Mouse (Mus musculus): ENCODE results near the gene Snapin.
A peak's percentile ranks its signal among the peaks of the same experiment; 100 is the strongest.

Gene Snapin

DNA sequence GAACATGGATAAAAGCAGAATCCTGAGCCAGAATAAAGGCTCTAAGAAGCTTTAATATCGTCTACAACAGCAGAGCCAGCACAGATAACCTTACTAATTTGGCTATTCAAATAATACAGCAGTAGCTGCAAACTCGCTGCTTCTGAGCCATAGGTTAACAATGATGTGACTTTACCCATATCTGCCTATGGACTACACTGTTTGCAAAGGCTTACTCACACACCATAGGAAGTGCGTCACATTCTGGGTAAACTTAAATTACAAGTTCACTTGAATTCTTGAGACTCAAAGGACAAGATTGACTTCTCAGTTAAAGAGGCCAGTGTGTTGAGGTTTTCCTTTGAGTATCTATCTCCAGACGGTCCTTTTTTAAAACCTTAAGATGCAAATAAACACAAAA, 12.6 kb upstream of the Snapin start:
- no peak for DNase-seq

DNA sequence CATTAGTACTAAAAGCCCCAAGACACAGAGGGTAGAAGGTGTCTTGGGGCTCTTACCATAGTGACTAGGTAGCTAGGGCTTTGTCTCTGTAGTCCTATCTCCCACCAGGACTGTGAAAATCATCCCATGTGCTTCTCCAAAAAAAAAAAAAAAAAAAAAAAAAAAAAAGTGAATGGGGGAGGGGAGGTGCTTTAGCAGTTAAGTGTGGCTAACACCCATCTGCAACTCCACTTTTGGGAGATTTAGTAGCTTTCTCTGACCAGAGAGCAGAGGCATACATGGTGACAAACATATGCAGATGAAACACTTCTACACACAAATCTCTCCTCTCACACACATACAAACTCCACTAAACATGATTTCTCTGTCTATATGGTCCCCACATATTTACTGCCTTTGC, 6.8 kb upstream of the Snapin start:
- no peak for DNase-seq

DNA sequence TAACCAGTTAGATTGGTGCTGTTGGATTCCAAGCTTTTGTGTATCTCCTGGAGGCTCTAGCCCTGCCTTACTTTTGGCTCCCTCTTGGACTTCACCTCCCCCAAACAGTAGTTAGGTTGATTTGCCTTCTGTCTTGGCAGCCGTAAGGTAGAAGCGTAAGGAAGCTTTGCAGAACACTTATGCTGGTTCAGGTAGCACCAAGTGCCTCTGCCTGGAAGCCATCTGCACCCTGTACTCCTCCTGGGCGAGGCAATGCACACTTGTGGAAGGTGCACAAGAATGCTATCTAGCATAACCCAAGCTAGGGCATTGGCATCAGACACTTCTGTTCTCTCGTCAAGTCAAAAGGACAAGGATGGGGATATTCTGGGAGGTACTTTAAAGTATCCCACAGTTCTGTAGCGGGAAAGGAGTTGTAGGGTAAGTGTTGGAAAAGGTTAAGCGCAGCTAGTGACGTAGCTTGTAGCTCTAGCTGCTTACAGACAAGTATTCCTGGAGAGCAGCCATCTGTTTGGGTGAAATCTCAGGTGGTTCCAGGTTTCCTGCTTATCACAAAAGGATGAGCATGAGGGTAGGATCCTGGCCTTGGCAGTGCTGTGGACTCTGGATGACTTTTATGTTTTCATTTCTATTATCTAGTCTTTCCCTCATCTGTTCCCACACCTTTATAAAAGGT, 5.2 kb upstream of the Snapin start:
- no peak for DNase-seq

- no peak for DNase-seq
These were observed 3.2 kb upstream of the Snapin start for GRCm38 (mm10) chr3:90493831-90494540.

DNA sequence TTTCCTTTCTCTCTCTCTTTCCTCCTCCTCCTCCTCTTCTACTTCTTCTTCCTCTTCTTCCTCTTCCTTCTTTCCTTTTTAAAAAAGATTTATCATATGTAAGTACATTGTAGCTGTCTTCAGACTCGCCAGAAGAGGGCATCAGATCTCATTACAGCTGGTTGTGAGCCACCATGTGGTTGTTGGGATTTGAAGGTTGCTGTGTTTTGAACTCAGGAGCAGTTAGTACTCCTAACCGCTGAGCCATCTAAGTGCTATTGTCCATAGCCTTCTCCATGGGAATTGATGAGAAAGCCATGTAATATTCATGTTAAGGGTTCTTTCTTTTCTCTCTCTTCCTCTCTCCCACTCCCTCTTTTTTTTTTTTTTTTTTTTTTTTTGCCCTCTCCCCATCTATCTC, 517 bp upstream of the Snapin start:
- peak; percentile 52 to 61 for DNase-seq

- DNase-seq: no peak
These were observed 2.3 kb downstream of the Snapin start for GRCm38 (mm10) chr3:90488576-90488975.

- peak; percentile 40 to 49 for DNase-seq
These were observed 3.8 kb downstream of the Snapin start for GRCm38 (mm10) chr3:90486998-90487397.

DNA sequence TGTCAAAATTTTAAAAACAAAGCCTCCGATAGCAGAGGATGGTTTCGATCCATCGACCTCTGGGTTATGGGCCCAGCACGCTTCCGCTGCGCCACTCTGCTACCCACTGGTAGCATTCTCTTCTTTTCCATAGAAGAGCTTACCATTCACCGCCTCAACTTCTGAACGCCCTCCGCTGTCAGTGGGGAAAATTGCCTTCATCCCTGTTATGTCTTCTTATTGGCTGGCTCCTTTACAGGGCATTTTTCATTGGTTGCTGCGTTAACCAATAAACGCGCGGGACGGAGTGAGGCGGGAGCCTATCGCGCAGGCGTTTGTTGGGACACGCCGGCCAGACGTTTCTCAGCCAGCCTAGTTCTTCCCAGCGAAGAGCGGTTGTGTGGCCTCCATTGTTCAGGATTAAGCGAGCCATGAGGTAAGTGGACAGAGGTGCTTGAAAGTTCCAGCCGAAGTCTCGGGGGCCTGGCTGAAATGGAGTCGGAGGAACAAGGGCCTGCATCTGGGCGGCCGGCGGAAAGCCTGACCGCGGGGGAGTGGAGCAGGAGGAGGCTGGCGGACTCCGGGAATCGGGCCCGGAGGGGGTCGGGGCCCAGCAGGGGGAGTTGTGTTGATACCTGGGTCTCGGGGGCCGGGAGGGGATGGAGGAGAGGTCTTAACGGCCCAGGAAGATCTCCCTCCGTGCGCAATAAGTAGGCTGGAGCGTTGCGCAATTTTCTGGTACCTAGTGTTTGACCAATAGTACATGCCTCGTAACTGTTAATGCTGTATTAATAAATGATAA, 14.8 kb downstream of the Snapin start, which contains the start of gene Ilf2:
Gene Ilf2 (plus strand): TSS at position 296 of the 781 bp plus-strand sequence.
- DNase-seq: peak; percentile 95 to 97

DNA sequence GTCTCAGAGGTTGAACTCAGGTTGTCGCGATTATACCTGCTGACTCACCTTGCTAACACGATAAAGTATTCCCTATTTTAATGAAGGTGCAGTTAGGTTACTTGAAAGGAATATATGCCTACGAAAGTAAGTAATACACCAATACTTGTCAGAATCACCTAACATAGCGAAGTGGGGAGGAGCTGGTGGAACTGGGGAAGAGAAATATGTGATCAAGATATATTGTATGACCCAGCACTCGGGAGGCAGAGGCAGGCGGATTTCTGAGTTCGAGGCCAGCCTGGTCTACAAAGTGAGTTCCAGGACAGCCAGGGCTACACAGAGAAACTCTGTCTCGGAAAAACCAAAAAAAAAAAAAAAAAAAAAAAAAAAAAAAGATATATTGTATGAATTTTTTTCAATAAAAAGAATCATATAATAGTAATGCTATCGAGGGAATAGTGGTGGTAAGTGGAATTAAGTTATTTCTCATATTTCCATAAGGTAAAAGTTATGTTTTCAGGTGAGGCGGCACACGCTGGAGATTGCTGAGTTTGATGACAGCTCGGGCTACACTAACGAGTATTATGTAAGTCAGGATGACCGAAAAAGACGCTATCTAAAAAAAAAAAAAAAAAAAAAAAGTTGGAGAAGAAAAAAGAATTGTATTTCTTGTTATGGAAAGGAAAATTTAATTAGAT, 15.5 kb downstream of the Snapin start:
- no peak for DNase-seq

DNA sequence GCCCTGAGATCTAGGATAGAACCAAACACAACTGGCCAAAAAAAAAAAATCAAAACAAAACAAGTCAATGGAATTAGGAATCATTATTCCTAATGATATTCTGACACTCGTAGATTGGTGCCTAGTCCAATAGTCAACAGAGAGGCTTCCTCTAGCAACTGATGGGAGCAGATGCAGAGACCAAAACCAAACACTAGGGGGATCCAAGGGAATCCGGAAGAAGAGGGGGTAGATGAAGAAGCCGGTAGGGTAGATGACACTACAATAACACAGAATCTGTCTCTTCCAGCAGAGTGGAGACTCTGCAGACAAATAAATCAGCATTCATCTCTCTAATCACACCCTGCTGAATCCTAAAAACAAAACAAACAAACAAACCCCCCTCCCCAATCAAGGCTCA, 18.6 kb downstream of the Snapin start:
- peak; percentile 65 to 77 for DNase-seq

- DNase-seq: no peak
These were observed 23.1 kb downstream of the Snapin start for GRCm38 (mm10) chr3:90467618-90468300.

DNA sequence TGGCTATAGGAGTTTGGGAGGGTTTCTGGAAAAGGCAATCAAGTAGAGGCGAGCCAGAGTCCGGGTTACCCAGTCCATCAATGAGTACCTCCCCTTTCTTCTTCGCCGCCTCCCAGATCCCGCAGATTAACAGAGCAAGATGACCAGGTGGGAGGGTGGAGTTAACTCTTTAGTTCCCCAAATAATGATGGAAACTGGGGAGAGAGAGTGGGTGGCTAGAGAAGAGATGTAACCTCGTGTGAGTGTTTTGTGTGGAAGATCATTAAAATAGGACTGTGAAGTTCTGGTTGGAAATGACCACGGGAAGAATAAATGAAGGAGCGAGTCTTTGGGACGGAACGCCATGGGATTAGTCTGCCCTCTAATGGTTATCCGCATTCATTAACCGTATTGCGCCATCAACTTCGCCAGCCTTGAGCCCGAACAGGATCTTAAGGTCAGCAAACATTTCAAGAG, 24.5 kb downstream of the Snapin start:
- peak; percentile 76 to 79 for DNase-seq

DNA sequence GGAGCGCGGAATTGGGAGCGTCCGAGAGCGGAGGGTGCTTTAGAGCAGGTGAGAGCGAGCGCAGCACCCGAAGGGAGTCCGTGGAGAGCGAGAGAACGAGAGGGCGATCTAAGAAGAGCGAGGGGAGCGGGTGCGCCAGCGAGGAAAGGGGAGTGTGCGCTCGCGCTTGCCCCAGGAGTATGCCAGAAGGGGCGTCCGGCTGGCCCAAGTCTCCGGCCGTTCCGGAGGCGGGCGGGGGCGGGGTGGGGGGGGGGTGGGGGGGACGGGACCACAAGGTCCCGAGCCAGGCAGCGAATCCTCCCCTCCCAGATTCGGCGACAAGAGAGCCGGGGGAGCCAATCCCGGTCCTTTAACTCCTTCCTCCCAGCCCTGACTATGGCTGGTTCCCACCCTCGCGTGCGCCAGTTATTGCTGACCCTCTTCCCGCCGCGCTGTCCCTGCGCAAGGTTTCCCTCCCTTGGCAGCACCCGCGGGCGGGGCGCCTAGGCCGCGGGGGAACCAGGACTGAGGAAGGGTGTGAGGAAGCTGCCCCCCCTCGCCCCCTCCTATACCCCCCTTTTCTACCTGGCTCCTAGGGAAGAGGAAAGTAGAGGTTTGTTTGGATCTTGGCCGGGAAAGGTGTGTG, 25.0 kb downstream of the Snapin start, which contains the start of gene Npr1:
Gene Npr1 (minus strand): TSS at position 181 of the 625 bp plus-strand sequence.
- peak; percentile 69 to 72 for DNase-seq

GRCm38 (mm10) chr3:90465081-90465685, 25.6 kb downstream of the Snapin start:
- peak in 1 of 2 experiments; percentile 51 for DNase-seq

- DNase-seq: peak; percentile 27 to 49
These were observed 26.2 kb downstream of the Snapin start for GRCm38 (mm10) chr3:90464552-90465080.

DNA sequence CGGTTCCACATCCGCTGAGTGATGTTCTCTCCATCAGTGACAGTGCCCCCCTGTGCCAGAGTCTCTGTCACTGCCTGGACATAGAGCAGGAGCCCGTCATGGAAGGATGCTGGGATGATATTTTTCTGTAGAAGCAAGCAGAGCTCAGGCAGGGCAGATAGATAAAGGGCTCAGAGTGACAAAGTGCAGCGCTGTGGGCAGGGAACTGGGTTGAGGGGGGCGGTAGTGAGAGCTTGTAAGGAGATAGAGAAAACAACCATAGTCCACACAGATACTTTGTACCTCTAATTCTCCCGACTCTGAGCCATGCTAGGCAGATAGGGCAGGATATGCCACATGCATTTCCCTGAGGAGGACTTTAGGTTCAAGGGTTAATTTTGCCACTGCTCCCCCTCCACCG, 28.3 kb downstream of the Snapin start:
- no peak for DNase-seq

GRCm38 (mm10) chr3:90461935-90462334, 28.9 kb downstream of the Snapin start:
- DNase-seq: no peak

- peak in 1 of 2 experiments; percentile 31 for DNase-seq
These were observed 30.5 kb downstream of the Snapin start for GRCm38 (mm10) chr3:90460315-90460714.

- DNase-seq: no peak
These were observed 31.1 kb downstream of the Snapin start for GRCm38 (mm10) chr3:90459727-90460126.

DNA sequence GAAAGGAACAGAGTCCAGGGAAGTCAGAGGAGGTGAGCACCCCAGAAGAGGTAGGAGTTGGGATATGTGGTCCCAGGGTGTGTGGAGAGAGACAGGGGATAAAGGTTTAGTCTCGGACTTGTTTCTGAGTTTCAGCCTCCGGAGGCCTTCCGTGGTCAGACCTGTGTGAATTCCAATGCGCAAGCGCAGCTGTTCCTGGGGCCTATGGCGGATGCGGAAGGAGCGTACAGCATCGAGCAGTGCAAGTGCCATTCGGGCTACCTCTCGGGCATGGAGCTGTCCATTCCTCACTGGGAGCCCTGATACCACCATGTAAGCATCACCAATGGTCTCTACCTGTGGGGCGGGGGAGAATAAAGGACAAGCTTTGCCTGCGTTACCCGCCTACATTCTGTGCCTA, 35.9 kb downstream of the Snapin start:
- no peak for DNase-seq
